Mouse (Mus musculus) forebrain, embryonic 10.5 days (tissue): Measurements from ENCODE around the gene Gipc2. TPM values are rescaled to one million over a fixed set of nuclear protein-coding genes. Genes with fewer than 3 reads are reported as not detected.

ENCODE experiments used
- DNase-seq: peaks from one replicate; pipeline ENCODE4 v3.0.0-alpha.2; 2017; ENCODE audit warnings: low spot score; ENCODE audit errors: extremely low spot score
- H3K27ac ChIP-seq: fragments of 300-500 bp; sonication (generic); 2 replicates; pipeline ENCODE4 v1.5.1; 2016; ENCODE audit warnings: mild to moderate bottlenecking
- H3K27me3 ChIP-seq: fragments of 300-500 bp; sonication (generic); 2 replicates; pipeline ENCODE4 v1.6.1; 2016; ENCODE audit warnings: mild to moderate bottlenecking; ENCODE audit not compliant: poor library complexity, severe bottlenecking
- H3K36me3 ChIP-seq: fragments of 300-500 bp; sonication (generic); replicated peaks from 2 replicates; pipeline ENCODE4 v1.6.1; 2016; ENCODE audit warnings: mild to moderate bottlenecking, moderate library complexity
- H3K4me1 ChIP-seq: fragments of 300-500 bp; sonication (generic); 2 replicates; pipeline ENCODE4 v1.6.1; 2016
- H3K4me3 ChIP-seq: fragments of 300-500 bp; sonication (generic); 2 replicates; pipeline ENCODE4 v1.5.1; 2016; ENCODE audit warnings: mild to moderate bottlenecking, moderate library complexity
- H3K9me3 ChIP-seq: fragments of 300-500 bp; sonication (generic); 2 replicates; pipeline ENCODE4 v1.6.1; 2016; ENCODE audit warnings: mild to moderate bottlenecking, moderate library complexity
- WGBS: fragments of 180-500 bp; shearing (Covaris S2); methylation state at CpG from one replicate; pipeline ENCODE4 v1.1.7; 2016; 5-methylcytosine and 5-hydroxymethylcytosine counted together
- polyA plus RNA-seq: library from polyadenylated mRNA; unstranded; fragments of >200 nt; fragmentation: Nextera tagmentation; extraction: Ambion mirVana; gene quantifications from 2 replicates; pipeline ENCODE4 v1.2.1, GENCODE M21; 2016

Gene Gipc2
- polyA plus RNA-seq, 1 experiment from 2014 or later = 3.5 TPM

GRCm38 (mm10) chr3:152117941-152118340 lies 48.1 kb downstream of the Gipc2 start:
- Histone ChIP-seq H3K27ac (no peak overlapping the region), H3K9me3 (no peaks in the 10 kb centered on the region), H3K36me3 (no peaks in the 10 kb centered on the region), H3K27me3 (no peaks in the 10 kb centered on the region), H3K4me1 (peaks cover 11% of the 10 kb centered on the region), H3K4me3 (no peak overlapping the region)
- 93% methylated on average over 3 of the region's 3 CpGs for WGBS
- no peak for DNase-seq

GRCm38 (mm10) chr3:152116140-152116539 lies 49.9 kb downstream of the Gipc2 start:
- no peak overlapping the region for H3K27ac ChIP-seq
- H3K4me3 ChIP-seq = no peak overlapping the region
- H3K27me3 ChIP-seq = no peaks in the 10 kb centered on the region
- no peak for DNase-seq
- H3K4me1 ChIP-seq = peaks cover 14% of the 10 kb centered on the region
- H3K36me3 ChIP-seq = no peaks in the 10 kb centered on the region
- no peaks in the 10 kb centered on the region for H3K9me3 ChIP-seq
- WGBS = 86% methylated on average over 3 of the region's 3 CpGs

- WGBS = 59% methylated on average over 10 of the region's 10 CpGs
Measured at GRCm38 (mm10) chr3:152114786-152115185, 51.2 kb downstream of the Gipc2 start.

GRCm38 (mm10) chr3:152114222-152114621 lies 51.8 kb downstream of the Gipc2 start:
- peak overlapping the region; percentile 22; the same call in 1 of the 2 replicates for H3K27ac ChIP-seq
- DNase-seq = no peak
- no peaks in the 10 kb centered on the region for H3K9me3 ChIP-seq
- H3K36me3 ChIP-seq = no peaks in the 10 kb centered on the region
- no peak overlapping the region for H3K4me3 ChIP-seq
- H3K4me1 ChIP-seq = peaks cover 25% of the 10 kb centered on the region
- 71% methylated on average over 4 of the region's 4 CpGs for whole genome bisulfite sequencing
- peaks cover 17% of the 10 kb centered on the region for H3K27me3 ChIP-seq

More at GRCm38 (mm10) chr3:152114786-152115185, 51.2 kb downstream of the Gipc2 start:
- Histone ChIP-seq H3K4me1 (peaks cover 19% of the 10 kb centered on the region), H3K4me3 (no peak overlapping the region), H3K27ac (no peak overlapping the region), H3K9me3 (no peaks in the 10 kb centered on the region), H3K27me3 (peaks cover 12% of the 10 kb centered on the region), H3K36me3 (no peaks in the 10 kb centered on the region)
- DNase-seq = no peak

GRCm38 (mm10) chr3:152113496-152113895 lies 52.5 kb downstream of the Gipc2 start:
- no peaks in the 10 kb centered on the region for H3K36me3 ChIP-seq
- no peaks in the 10 kb centered on the region for H3K9me3 ChIP-seq
- H3K4me3 ChIP-seq = no peak overlapping the region
- 82% methylated on average over 7 of the region's 7 CpGs for WGBS
- H3K27ac ChIP-seq = no peak overlapping the region
- H3K27me3 ChIP-seq = peaks cover 24% of the 10 kb centered on the region
- no peak for DNase-seq
- peaks cover 32% of the 10 kb centered on the region for H3K4me1 ChIP-seq

- DNase-seq = no peak
- Histone ChIP-seq H3K4me3 (no peak overlapping the region), H3K36me3 (no peaks in the 10 kb centered on the region), H3K27ac (no peak overlapping the region), H3K4me1 (peaks cover 40% of the 10 kb centered on the region), H3K27me3 (peaks cover 31% of the 10 kb centered on the region), H3K9me3 (no peaks in the 10 kb centered on the region)
- 84% methylated on average over 8 of the region's 8 CpGs for WGBS
Measured at GRCm38 (mm10) chr3:152112664-152113063, 53.4 kb downstream of the Gipc2 start.

GRCm38 (mm10) chr3:152111482-152111881 lies 54.5 kb downstream of the Gipc2 start:
- Histone ChIP-seq H3K4me3 (no peak overlapping the region), H3K4me1 (peaks cover 52% of the 10 kb centered on the region), H3K27ac (no peak overlapping the region), H3K9me3 (no peaks in the 10 kb centered on the region), H3K36me3 (no peaks in the 10 kb centered on the region), H3K27me3 (peaks cover 43% of the 10 kb centered on the region)
- WGBS = 83% methylated on average over 4 of the region's 4 CpGs
- no peak for DNase-seq

GRCm38 (mm10) chr3:152111081-152111480 lies 54.9 kb downstream of the Gipc2 start:
- peak; percentile 65 for DNase-seq

GRCm38 (mm10) chr3:152109260-152109587 lies 56.8 kb downstream of the Gipc2 start:
- Histone ChIP-seq H3K4me3 (no peak overlapping the region), H3K36me3 (no peaks in the 10 kb centered on the region), H3K4me1 (peaks cover 60% of the 10 kb centered on the region), H3K27me3 (peaks cover 65% of the 10 kb centered on the region), H3K27ac (no peak overlapping the region), H3K9me3 (no peaks in the 10 kb centered on the region)
- DNase-seq = no peak
- 30% methylated on average over 7 of the region's 7 CpGs for WGBS

More at GRCm38 (mm10) chr3:152111081-152111480, 54.9 kb downstream of the Gipc2 start:
- 22% methylated on average over 9 of the region's 9 CpGs for WGBS
- Histone ChIP-seq H3K27me3 (peaks cover 47% of the 10 kb centered on the region), H3K4me3 (no peak overlapping the region), H3K27ac (no peak overlapping the region), H3K36me3 (no peaks in the 10 kb centered on the region), H3K9me3 (no peaks in the 10 kb centered on the region), H3K4me1 (peaks cover 56% of the 10 kb centered on the region)

GRCm38 (mm10) chr3:152108560-152109259 lies 57.3 kb downstream of the Gipc2 start:
- WGBS = 10% methylated on average over 3 of the region's 3 CpGs
- Histone ChIP-seq H3K4me1 (peaks cover 56% of the 10 kb centered on the region), H3K4me3 (no peak overlapping the region), H3K36me3 (no peaks in the 10 kb centered on the region), H3K27me3 (peaks cover 65% of the 10 kb centered on the region), H3K27ac (no peak overlapping the region), H3K9me3 (no peaks in the 10 kb centered on the region)
- DNase-seq = no peak

- Histone ChIP-seq H3K9me3 (no peaks in the 10 kb centered on the region), H3K36me3 (no peaks in the 10 kb centered on the region), H3K27me3 (peaks cover 65% of the 10 kb centered on the region), H3K27ac (no peak overlapping the region), H3K4me1 (peaks cover 56% of the 10 kb centered on the region), H3K4me3 (no peak overlapping the region)
- DNase-seq = no peak
- 64% methylated on average over 5 of the region's 5 CpGs for WGBS
Measured at GRCm38 (mm10) chr3:152108003-152108395, 58.0 kb downstream of the Gipc2 start.

- no peak for DNase-seq
- H3K27ac ChIP-seq = no peak overlapping the region
- H3K27me3 ChIP-seq = peaks cover 65% of the 10 kb centered on the region
- H3K36me3 ChIP-seq = no peaks in the 10 kb centered on the region
- peak overlapping the region; percentile 56 for H3K4me3 ChIP-seq
- 28% methylated on average over 30 of the region's 30 CpGs for WGBS
- no peaks in the 10 kb centered on the region for H3K9me3 ChIP-seq
- peaks cover 56% of the 10 kb centered on the region for H3K4me1 ChIP-seq
Measured at GRCm38 (mm10) chr3:152107149-152108002, 58.7 kb downstream of the Gipc2 start.
